Mouse (Mus musculus): ENCODE data around the gene Gba. TPM values are rescaled to one million over a fixed set of nuclear protein-coding genes. Genes with fewer than 3 reads are reported as not detected.

Gba gene
- polyA plus RNA-seq, 1 experiment: 52.5 TPM

DNA sequence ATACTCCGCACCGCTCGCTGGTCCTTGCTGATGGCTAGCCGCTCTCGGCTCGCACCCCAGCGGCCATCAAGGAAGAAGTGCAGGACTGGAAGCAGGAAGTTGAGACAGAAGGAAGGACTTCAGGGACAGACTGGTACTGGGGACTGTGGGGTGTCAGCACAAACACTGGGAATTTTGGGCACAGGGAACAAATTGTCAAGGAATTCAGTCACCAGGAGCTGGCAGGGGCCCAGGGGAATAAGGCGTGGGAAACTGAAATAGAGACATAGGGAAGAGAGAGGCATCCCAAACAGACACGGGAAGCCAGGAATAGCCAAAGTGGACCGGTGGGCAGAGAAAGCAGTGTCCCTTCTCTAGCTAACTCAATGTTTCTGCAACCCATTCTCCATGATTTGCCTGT, 33.8 kb downstream of the Gba start:
- Histone ChIP-seq H3ac (ENCODE audit: control insufficient read depth, insufficient read length) (no peak overlapping the region), H3K36me3 (ENCODE audit: control insufficient read depth, insufficient read depth) (peaks cover 1% of the 10 kb centered on the region), H3K79me2 (ENCODE audit: control insufficient read depth, insufficient read depth) (no peaks in the 10 kb centered on the region), H3K4me2 (ENCODE audit: low read depth) (no peak overlapping the region), H3K27me3 (ENCODE audit: control insufficient read depth, insufficient read depth, insufficient read length) (no peaks in the 10 kb centered on the region), H3K4me3 (no peak overlapping the region)
- TF ChIP-seq TCF12 (IDR thresholded peaks at IDR 0.05; ENCODE audit: insufficient read depth, poor library complexity, severe bottlenecking) (no peak), SRF (IDR thresholded peaks at IDR 0.05; ENCODE audit: control insufficient read depth, insufficient read length, low read depth) (no peak), USF1 (IDR thresholded peaks at IDR 0.05; ENCODE audit: low read depth) (no peak), MYOG (IDR thresholded peaks at IDR 0.05; ENCODE audit: control insufficient read depth in 1 of 3, insufficient read depth in 1 of 3, insufficient read length in 2 of 3, low read depth in 2 of 3) (no peak)

DNA sequence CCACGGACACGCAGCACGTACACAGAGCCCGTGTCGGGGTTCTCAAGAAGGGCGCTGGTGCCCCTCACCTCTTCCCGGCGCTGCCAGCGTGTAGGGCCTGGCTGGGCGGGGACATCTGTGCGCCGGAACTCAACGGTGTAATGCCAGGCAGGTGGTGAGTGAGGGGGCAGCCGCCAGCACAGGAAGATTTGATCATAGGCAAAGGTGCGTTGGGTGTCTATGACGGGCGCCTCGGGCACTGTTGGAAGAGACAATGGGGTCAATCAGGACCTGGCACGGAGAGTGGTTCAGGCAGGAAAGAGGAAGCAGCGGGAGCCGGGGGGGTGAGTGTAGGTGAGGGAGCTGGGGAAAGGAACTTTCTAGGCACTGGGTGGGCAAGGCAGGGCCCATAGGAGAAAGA, 35.0 kb downstream of the Gba start:
- peaks cover 9% of the 10 kb centered on the region for H3K36me3 ChIP-seq (ENCODE audit: control insufficient read depth, insufficient read depth)

DNA sequence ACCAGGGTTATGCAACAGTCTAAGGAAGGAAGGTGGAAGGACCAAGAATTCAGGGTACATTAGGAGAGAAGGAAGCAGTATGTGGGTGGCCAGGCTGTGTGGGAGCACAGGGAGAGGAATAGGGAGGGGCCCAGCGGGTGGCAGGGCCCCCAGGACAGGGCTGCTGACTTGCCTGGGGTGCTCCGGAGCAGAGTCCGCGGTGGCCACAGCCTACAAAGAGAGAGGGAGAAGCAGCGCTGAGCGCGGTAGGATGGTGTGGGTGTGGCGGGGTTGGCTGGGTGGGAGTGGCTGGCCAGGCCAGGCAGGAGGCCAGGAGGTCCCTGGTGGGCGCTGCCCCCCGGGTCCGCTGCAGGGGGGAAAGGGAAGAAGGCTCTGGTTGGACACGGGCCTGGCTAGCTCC, 35.8 kb downstream of the Gba start:
- H3K36me3 ChIP-seq (ENCODE audit: control insufficient read depth, insufficient read depth): peaks cover 9% of the 10 kb centered on the region
- no peaks in the 10 kb centered on the region for H3K27me3 ChIP-seq (ENCODE audit: control insufficient read depth, insufficient read depth, insufficient read length)
- no peak overlapping the region for H3K4me2 ChIP-seq (ENCODE audit: low read depth)
- no peak for TF ChIP-seq CEBPB (IDR thresholded peaks at IDR 0.05; ENCODE audit: insufficient read depth, poor library complexity, severe bottlenecking)
- TF ChIP-seq SRF (IDR thresholded peaks at IDR 0.05; ENCODE audit: control insufficient read depth, insufficient read length, low read depth): no peak
- no peak for TF ChIP-seq E2F4 (IDR thresholded peaks at IDR 0.05; ENCODE audit: insufficient read depth)
- no peak for TF ChIP-seq MYOD1 (IDR thresholded peaks at IDR 0.05; ENCODE audit: control insufficient read depth in 1 of 3, insufficient read length in 2 of 3, low read depth in 2 of 3)
- no peak for TF ChIP-seq MYOG (IDR thresholded peaks at IDR 0.05; ENCODE audit: control insufficient read depth in 1 of 3, insufficient read depth in 1 of 3, insufficient read length in 2 of 3, low read depth in 2 of 3)
- TF ChIP-seq USF1 (IDR thresholded peaks at IDR 0.05; ENCODE audit: low read depth): no peak
- no peak for TF ChIP-seq MAX (IDR thresholded peaks at IDR 0.05; ENCODE audit: low read depth)
- no peak for TF ChIP-seq POLR2A (IDR thresholded peaks at IDR 0.05; ENCODE audit: insufficient read length, low read depth)
- TF ChIP-seq REST (IDR thresholded peaks at IDR 0.05; ENCODE audit: insufficient read depth, insufficient read length): no peak
- H3K4me3 ChIP-seq: no peak overlapping the region
- H3ac ChIP-seq (ENCODE audit: control insufficient read depth, insufficient read length): no peak overlapping the region
- H3K79me2 ChIP-seq (ENCODE audit: control insufficient read depth, insufficient read depth): no peaks in the 10 kb centered on the region

More for the DNA sequence above, 35.0 kb downstream of the Gba start:
- H3K79me2 ChIP-seq (ENCODE audit: control insufficient read depth, insufficient read depth): no peaks in the 10 kb centered on the region
- no peak overlapping the region for H3K4me2 ChIP-seq (ENCODE audit: low read depth)
- no peak overlapping the region for H3ac ChIP-seq (ENCODE audit: control insufficient read depth, insufficient read length)
- H3K4me3 ChIP-seq: no peak overlapping the region
- no peak for TF ChIP-seq POLR2A (IDR thresholded peaks at IDR 0.05; ENCODE audit: insufficient read length, low read depth)
- no peak for TF ChIP-seq REST (IDR thresholded peaks at IDR 0.05; ENCODE audit: insufficient read depth, insufficient read length)
- TF ChIP-seq TCF12 (IDR thresholded peaks at IDR 0.05; ENCODE audit: insufficient read depth, poor library complexity, severe bottlenecking): no peak
- no peak for TF ChIP-seq MYOD1 (IDR thresholded peaks at IDR 0.05; ENCODE audit: control insufficient read depth in 1 of 3, insufficient read length in 2 of 3, low read depth in 2 of 3)
- TF ChIP-seq MAX (IDR thresholded peaks at IDR 0.05; ENCODE audit: low read depth): no peak
- no peak for TF ChIP-seq POLR2AphosphoS2 (IDR thresholded peaks at IDR 0.05; ENCODE audit: insufficient read length, low read depth)
- H3K27me3 ChIP-seq (ENCODE audit: control insufficient read depth, insufficient read depth, insufficient read length): no peaks in the 10 kb centered on the region

DNA sequence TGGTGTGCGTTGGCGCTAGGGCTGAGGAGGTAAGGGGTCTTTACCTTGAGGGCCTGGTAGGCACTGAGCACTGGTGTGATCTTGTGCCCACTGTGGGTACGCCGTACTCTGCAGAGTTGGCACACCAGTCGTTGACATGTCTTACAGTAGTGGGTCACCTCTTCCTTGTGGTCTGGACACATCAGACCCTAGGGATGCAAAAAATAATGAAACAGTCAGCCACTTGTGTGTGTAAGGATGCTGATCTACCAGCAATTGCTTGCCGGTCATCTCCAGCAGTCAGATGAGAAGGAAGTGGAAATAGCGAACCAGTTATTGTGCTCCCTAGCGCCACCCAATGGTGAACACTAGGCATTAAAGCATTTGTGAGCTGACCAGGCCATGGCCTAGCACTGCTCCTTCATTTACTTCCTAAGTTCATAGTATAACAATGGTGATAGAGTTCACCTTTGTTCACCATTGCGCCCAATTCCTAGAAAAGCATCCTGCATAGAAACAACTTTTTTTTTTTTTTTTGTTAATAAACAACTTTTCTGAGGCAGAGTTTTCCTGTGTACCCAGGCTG, 39.7 kb downstream of the Gba start:
- TF ChIP-seq USF1 (IDR thresholded peaks at IDR 0.05; ENCODE audit: low read depth) (no peak), TCF3 (IDR thresholded peaks at IDR 0.05; ENCODE audit: insufficient read length, low read depth) (no peak), CEBPB (IDR thresholded peaks at IDR 0.05; ENCODE audit: insufficient read depth, poor library complexity, severe bottlenecking) (no peak), MAX (IDR thresholded peaks at IDR 0.05; ENCODE audit: low read depth) (no peak), SRF (IDR thresholded peaks at IDR 0.05; ENCODE audit: control insufficient read depth, insufficient read length, low read depth) (no peak), MYOG (IDR thresholded peaks at IDR 0.05; ENCODE audit: control insufficient read depth in 1 of 3, insufficient read depth in 1 of 3, insufficient read length in 2 of 3, low read depth in 2 of 3) (no peak), POLR2AphosphoS2 (IDR thresholded peaks at IDR 0.05; ENCODE audit: insufficient read length, low read depth) (no peak), POLR2A (IDR thresholded peaks at IDR 0.05; ENCODE audit: insufficient read length, low read depth) (no peak), TCF12 (IDR thresholded peaks at IDR 0.05; ENCODE audit: insufficient read depth, poor library complexity, severe bottlenecking) (no peak), REST (IDR thresholded peaks at IDR 0.05; ENCODE audit: insufficient read depth, insufficient read length) (no peak), E2F4 (IDR thresholded peaks at IDR 0.05; ENCODE audit: insufficient read depth) (no peak), MYOD1 (IDR thresholded peaks at IDR 0.05; ENCODE audit: control insufficient read depth in 1 of 3, insufficient read length in 2 of 3, low read depth in 2 of 3) (no peak)
- H3K36me3 ChIP-seq (ENCODE audit: control insufficient read depth, insufficient read depth): peaks cover 9% of the 10 kb centered on the region
- H3K4me3 ChIP-seq: no peak overlapping the region
- H3ac ChIP-seq (ENCODE audit: control insufficient read depth, insufficient read length): no peak overlapping the region
- H3K27me3 ChIP-seq (ENCODE audit: control insufficient read depth, insufficient read depth, insufficient read length): no peaks in the 10 kb centered on the region
- H3K79me2 ChIP-seq (ENCODE audit: control insufficient read depth, insufficient read depth): peaks cover 10% of the 10 kb centered on the region
- H3K4me2 ChIP-seq (ENCODE audit: low read depth): no peak overlapping the region

- Histone ChIP-seq H3K36me3 (ENCODE audit: control insufficient read depth, insufficient read depth) (peaks cover 13% of the 10 kb centered on the region), H3K79me2 (ENCODE audit: control insufficient read depth, insufficient read depth) (peaks cover 22% of the 10 kb centered on the region), H3K4me2 (ENCODE audit: low read depth) (peak overlapping the region; percentile 42), H3K4me3 (peak overlapping the region; percentile 90), H3ac (ENCODE audit: control insufficient read depth, insufficient read length) (no peak overlapping the region), H3K27me3 (ENCODE audit: control insufficient read depth, insufficient read depth, insufficient read length) (no peaks in the 10 kb centered on the region)
- TF ChIP-seq POLR2AphosphoS2 (IDR thresholded peaks at IDR 0.05; ENCODE audit: insufficient read length, low read depth): no peak
- TF ChIP-seq MYOD1 (IDR thresholded peaks at IDR 0.05; ENCODE audit: control insufficient read depth in 1 of 3, insufficient read length in 2 of 3, low read depth in 2 of 3): no peak
- TF ChIP-seq E2F4 (IDR thresholded peaks at IDR 0.05; ENCODE audit: insufficient read depth): no peak
- TF ChIP-seq MYOG (IDR thresholded peaks at IDR 0.05; ENCODE audit: control insufficient read depth in 1 of 3, insufficient read depth in 1 of 3, insufficient read length in 2 of 3, low read depth in 2 of 3): no peak
- TF ChIP-seq USF1 (IDR thresholded peaks at IDR 0.05; ENCODE audit: low read depth): no peak
- TF ChIP-seq TCF3 (IDR thresholded peaks at IDR 0.05; ENCODE audit: insufficient read length, low read depth): no peak
- TF ChIP-seq POLR2A (IDR thresholded peaks at IDR 0.05; ENCODE audit: insufficient read length, low read depth): no peak
- TF ChIP-seq MAX (IDR thresholded peaks at IDR 0.05; ENCODE audit: low read depth): no peak
- no peak for TF ChIP-seq CEBPB (IDR thresholded peaks at IDR 0.05; ENCODE audit: insufficient read depth, poor library complexity, severe bottlenecking)
- TF ChIP-seq REST (IDR thresholded peaks at IDR 0.05; ENCODE audit: insufficient read depth, insufficient read length): no peak
- no peak for TF ChIP-seq SRF (IDR thresholded peaks at IDR 0.05; ENCODE audit: control insufficient read depth, insufficient read length, low read depth)
- no peak for TF ChIP-seq TCF12 (IDR thresholded peaks at IDR 0.05; ENCODE audit: insufficient read depth, poor library complexity, severe bottlenecking)
These were observed 40.9 kb downstream of the Gba start for GRCm38 (mm10) chr3:89243609-89244008.

All from myocyte (in vitro differentiated cells).